Mouse (Mus musculus) CH12.LX (cell line): ENCODE measurements at regions not wholly inside any gene's neighbourhood (a gene's known extent, or its start where the extent isn't known, plus 50 kb on each side); places are given as distances from the start of the nearest gene placed in this dataset.

ENCODE experiments used
- CTCF ChIP-seq, 2 experiments: IDR thresholded peaks in 1 of 2; conservative IDR thresholded peaks in 1 of 2; 2 replicates each; pipeline ENCODE4 v1.5.1; 2011 to 2012; ENCODE audit warnings: low read depth in 2 of 2, low read length in 2 of 2, improper control_type of control experiment in 1 of 2, inconsistent platforms in 1 of 2, mild to moderate bottlenecking in 1 of 2, moderate library complexity in 1 of 2
- ETS1 ChIP-seq: conservative IDR thresholded peaks from 2 replicates; pipeline ENCODE4 v1.6.1; 2012; ENCODE audit warnings: low read depth, mild to moderate bottlenecking, inconsistent platforms, low read length, improper control_type of control experiment, moderate library complexity
- JUN ChIP-seq: IDR thresholded peaks from 2 replicates; pipeline ENCODE4 v1.6.1; 2011; ENCODE audit warnings: low read depth, mild to moderate bottlenecking, low read length, improper control_type of control experiment, moderate library complexity; ENCODE audit not compliant: insufficient read depth
- MAX ChIP-seq: IDR thresholded peaks from 2 replicates; pipeline ENCODE4 v1.6.1; 2011; ENCODE audit warnings: low read length, improper control_type of control experiment
- MEF2A ChIP-seq: IDR thresholded peaks from 2 replicates; pipeline ENCODE4 v1.6.1; 2014; ENCODE audit warnings: low read depth, mild to moderate bottlenecking, inconsistent platforms, low read length, improper control_type of control experiment, borderline replicate concordance
- MYC ChIP-seq: IDR thresholded peaks from 2 replicates; pipeline ENCODE4 v1.6.1; 2011; ENCODE audit warnings: low read depth, mild to moderate bottlenecking, improper control_type of control experiment, low read length
- PAX5 ChIP-seq: IDR thresholded peaks from 2 replicates; pipeline ENCODE4 v1.6.1; 2012; ENCODE audit warnings: low read length, inconsistent platforms, mixed read lengths
- POLR2A ChIP-seq: IDR thresholded peaks from 2 replicates; pipeline ENCODE4 v1.6.1; 2011; ENCODE audit warnings: low read depth, mild to moderate bottlenecking, improper control_type of control experiment, low read length
- POLR2AphosphoS2 ChIP-seq: IDR thresholded peaks from 2 replicates; pipeline ENCODE4 v1.6.1; 2011; ENCODE audit warnings: low read depth, low read length, improper control_type of control experiment
- TCF12 ChIP-seq: IDR thresholded peaks from 2 replicates; pipeline ENCODE4 v1.6.1; 2014; ENCODE audit warnings: low read depth, mild to moderate bottlenecking, inconsistent platforms, low read length, improper control_type of control experiment
- UBTF ChIP-seq: IDR thresholded peaks from 2 replicates; pipeline ENCODE4 v1.6.1; 2012; ENCODE audit warnings: low read depth, mild to moderate bottlenecking, inconsistent platforms, low read length, improper control_type of control experiment, moderate library complexity
- ZC3H11A ChIP-seq: IDR thresholded peaks from 2 replicates; pipeline ENCODE4 v1.6.1; 2012; ENCODE audit warnings: low read depth, mild to moderate bottlenecking, inconsistent platforms, low read length, improper control_type of control experiment
- ZMIZ1 ChIP-seq: IDR thresholded peaks from 2 replicates; pipeline ENCODE4 v1.6.1; 2012; ENCODE audit warnings: low read depth, mild to moderate bottlenecking, inconsistent platforms, low read length, improper control_type of control experiment
- ZNF384 ChIP-seq: IDR thresholded peaks from 2 replicates; pipeline ENCODE4 v1.6.1; 2012; ENCODE audit warnings: low read depth, low read length, improper control_type of control experiment, inconsistent platforms

- no peak for TF ChIP-seq JUN
- no peak for TF ChIP-seq POLR2A
- TF ChIP-seq POLR2AphosphoS2: no peak
- TF ChIP-seq ZMIZ1: no peak
- TF ChIP-seq MYC: no peak
- no peak for TF ChIP-seq ZC3H11A
- no peak for TF ChIP-seq CTCF (conservative IDR thresholded peaks at IDR 0.05 in 1 of 2, IDR thresholded peaks at IDR 0.05 in 1 of 2; ENCODE audit: low read depth in 2 of 2, low read length in 2 of 2)
- no peak for TF ChIP-seq ZNF384
- no peak for TF ChIP-seq TCF12
- no peak for TF ChIP-seq ETS1
- TF ChIP-seq MEF2A: no peak
- no peak for TF ChIP-seq MAX
- no peak for TF ChIP-seq UBTF
- no peak for TF ChIP-seq PAX5
Measured at GRCm38 (mm10) chr15:10818706-10819105, 104.3 kb upstream of the Rai14 start.
